Mouse (Mus musculus): ENCODE results near the gene H2-M2. TPM values are rescaled to one million over a fixed set of nuclear protein-coding genes. Genes with fewer than 3 reads are reported as not detected.

H2-M2 gene
- 1.7 TPM for polyA plus RNA-seq (2014; fragmentation: Illumina TruSeq; extraction: RNeasy Lipid Tissue Mini Kit (QIAGEN cat#74804))

DNA sequence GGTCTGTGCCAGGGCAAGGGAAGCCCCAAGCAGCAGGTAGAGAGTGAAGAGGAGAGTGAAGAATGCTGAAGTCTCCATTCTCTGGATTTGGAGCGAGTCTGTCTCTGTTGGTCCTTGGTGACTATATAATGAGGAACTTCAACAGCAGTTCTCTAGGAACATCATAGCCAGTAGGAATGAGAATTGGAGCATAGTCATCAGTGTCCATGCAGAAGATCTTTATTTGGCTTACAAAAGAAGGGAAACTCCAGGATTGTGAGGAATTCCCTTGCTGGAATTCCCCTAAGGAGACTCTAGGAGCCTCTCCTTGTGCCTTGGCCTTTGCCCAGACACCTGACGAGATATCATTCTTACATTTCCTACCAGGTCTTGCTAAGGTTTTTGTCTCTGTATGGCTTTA is at the start of gene H2-M2:
Gene H2-M2, minus strand, starts transcription at position 101 of the 400 bp plus-strand sequence.

DNA sequence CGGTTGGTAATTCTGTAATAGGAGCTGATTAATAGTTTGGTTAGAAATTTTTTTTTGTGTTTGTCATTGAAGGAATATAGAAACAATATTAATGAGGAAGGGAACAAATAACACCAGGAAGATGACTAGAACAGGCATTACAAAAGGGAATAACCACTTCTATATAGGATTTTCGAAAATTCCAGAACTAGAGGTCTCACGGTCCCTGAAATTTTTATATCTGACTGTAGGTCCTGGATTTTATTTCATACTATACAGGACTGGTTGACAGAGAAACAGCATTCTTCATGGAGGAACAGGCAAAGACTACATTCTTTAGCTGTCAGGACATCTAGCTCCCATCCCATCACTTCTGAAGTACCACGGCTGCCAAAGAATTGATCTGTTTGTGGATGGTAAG is 24.4 kb upstream of the H2-M2 start, which contains the start of gene Olfr111:
Gene Olfr111, plus strand, starts transcription at position 301 of the 400 bp plus-strand sequence.

DNA sequence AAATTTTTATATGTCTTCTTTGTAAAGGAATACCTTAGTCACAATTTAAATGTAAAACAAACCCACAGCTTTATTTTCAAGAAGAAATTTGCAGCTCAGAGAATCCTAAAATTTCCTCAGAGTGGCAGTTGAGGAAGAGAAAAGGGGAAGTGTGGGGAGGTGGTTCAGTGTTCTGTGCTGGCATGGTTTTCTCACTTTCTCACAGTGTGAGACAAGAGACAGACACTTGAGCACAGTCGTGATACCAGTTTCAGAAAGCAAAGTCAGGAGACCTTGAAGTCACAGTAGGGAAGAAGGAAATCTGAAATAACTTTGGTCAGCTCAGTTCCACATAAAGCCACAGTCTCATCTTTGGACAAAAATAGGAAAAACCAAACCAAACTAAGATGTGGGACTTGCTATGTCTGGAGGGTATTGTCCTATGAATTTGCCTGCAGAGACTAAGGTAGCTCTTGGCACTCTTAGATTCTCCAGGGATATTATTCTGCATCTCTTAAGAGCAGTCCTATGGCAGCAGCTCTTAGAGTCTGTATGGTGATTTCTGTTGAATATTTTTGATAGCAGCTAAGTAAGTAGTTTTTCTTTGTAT is 8.7 kb upstream of the H2-M2 start, which contains the start of gene Olfr110:
Gene Olfr110, plus strand, starts transcription at position 539 of the 589 bp plus-strand sequence.

DNA sequence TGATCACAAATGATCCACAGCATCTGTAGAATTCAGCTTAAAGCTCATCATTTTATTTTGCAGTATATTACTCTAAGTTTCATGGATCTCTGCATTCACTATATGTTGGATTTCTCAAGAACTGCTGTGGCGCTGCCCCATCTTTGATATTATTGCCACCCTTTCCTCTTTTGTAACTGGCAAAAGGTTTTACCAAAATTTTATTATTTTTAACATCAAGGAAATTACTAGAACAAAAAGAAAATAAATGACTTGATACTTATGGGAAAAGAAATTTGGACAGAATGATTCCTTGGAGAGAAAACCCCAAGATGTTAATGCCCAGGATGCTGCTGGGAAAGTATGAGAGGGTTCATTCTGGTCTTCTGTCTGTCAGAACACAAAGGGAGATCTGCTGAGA is 24.7 kb downstream of the H2-M2 start, which contains the start of gene Olfr109:
Gene Olfr109, plus strand, starts transcription at position 301 of the 400 bp plus-strand sequence.

DNA sequence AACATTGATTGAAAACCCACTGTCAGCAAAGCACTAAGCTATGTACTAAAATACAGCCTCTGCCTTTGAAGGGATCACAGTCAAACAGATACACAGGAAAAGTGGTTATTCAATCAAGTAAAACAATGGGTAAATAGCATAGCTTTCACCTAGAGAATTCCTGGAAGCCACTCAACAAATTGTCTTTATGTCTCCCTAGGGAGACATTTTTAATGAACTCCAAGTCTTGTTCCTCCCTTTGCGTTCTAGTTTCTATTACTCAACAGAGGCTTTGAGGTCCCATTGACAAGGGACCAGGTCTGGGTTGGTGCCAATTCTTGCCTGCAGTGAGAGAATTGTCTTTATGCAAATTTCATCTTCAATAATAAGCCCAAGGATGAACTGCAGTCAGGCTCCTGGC is 38.2 kb downstream of the H2-M2 start, which contains the start of gene Olfr108:
Gene Olfr108, plus strand, starts transcription at position 301 of the 400 bp plus-strand sequence.

Other genes starting within 250 kb of the H2-M2 start
- not detected for gene Olfr97, start 246.2 kb downstream of the H2-M2 start, polyA plus RNA-seq (2014; fragmentation: Illumina TruSeq; extraction: RNeasy Lipid Tissue Mini Kit (QIAGEN cat#74804))
- gene Olfr98, start 219.8 kb downstream of the H2-M2 start, polyA plus RNA-seq (2014; fragmentation: Illumina TruSeq; extraction: RNeasy Lipid Tissue Mini Kit (QIAGEN cat#74804)): not detected
- gene H2-M3, start 213.3 kb downstream of the H2-M2 start, polyA plus RNA-seq (2014; fragmentation: Illumina TruSeq; extraction: RNeasy Lipid Tissue Mini Kit (QIAGEN cat#74804)): 3.9 TPM
- gene Olfr99, start 200.1 kb downstream of the H2-M2 start, polyA plus RNA-seq (2014; fragmentation: Illumina TruSeq; extraction: RNeasy Lipid Tissue Mini Kit (QIAGEN cat#74804)): not detected
- not detected for gene Olfr101, start 179.2 kb downstream of the H2-M2 start, polyA plus RNA-seq (2014; fragmentation: Illumina TruSeq; extraction: RNeasy Lipid Tissue Mini Kit (QIAGEN cat#74804))
- gene Olfr102, start 166.5 kb downstream of the H2-M2 start, polyA plus RNA-seq (2014; fragmentation: Illumina TruSeq; extraction: RNeasy Lipid Tissue Mini Kit (QIAGEN cat#74804)): not detected
- gene Olfr103, start 143.9 kb downstream of the H2-M2 start, polyA plus RNA-seq (2014; fragmentation: Illumina TruSeq; extraction: RNeasy Lipid Tissue Mini Kit (QIAGEN cat#74804)): not detected
- gene Olfr104-ps, start 124.0 kb downstream of the H2-M2 start, polyA plus RNA-seq (2014; fragmentation: Illumina TruSeq; extraction: RNeasy Lipid Tissue Mini Kit (QIAGEN cat#74804)): not detected
- gene Olfr105-ps, start 104.5 kb downstream of the H2-M2 start, polyA plus RNA-seq (2014; fragmentation: Illumina TruSeq; extraction: RNeasy Lipid Tissue Mini Kit (QIAGEN cat#74804)): not detected
- gene Olfr106-ps, start 93.2 kb downstream of the H2-M2 start, polyA plus RNA-seq (2014; fragmentation: Illumina TruSeq; extraction: RNeasy Lipid Tissue Mini Kit (QIAGEN cat#74804)): not detected
- gene Olfr107, start 84.3 kb downstream of the H2-M2 start, polyA plus RNA-seq (2014; fragmentation: Illumina TruSeq; extraction: RNeasy Lipid Tissue Mini Kit (QIAGEN cat#74804)): not detected
- not detected for gene Olfr108, start 38.1 kb downstream of the H2-M2 start, polyA plus RNA-seq (2014; fragmentation: Illumina TruSeq; extraction: RNeasy Lipid Tissue Mini Kit (QIAGEN cat#74804))
- gene Olfr109, start 24.6 kb downstream of the H2-M2 start, polyA plus RNA-seq (2014; fragmentation: Illumina TruSeq; extraction: RNeasy Lipid Tissue Mini Kit (QIAGEN cat#74804)): not detected
- not detected for gene Olfr110, start 8.9 kb upstream of the H2-M2 start, polyA plus RNA-seq (2014; fragmentation: Illumina TruSeq; extraction: RNeasy Lipid Tissue Mini Kit (QIAGEN cat#74804))
- 0.34 TPM for gene Olfr111, start 24.5 kb upstream of the H2-M2 start, polyA plus RNA-seq (2014; fragmentation: Illumina TruSeq; extraction: RNeasy Lipid Tissue Mini Kit (QIAGEN cat#74804))
- gene Olfr112, start 85.9 kb upstream of the H2-M2 start, polyA plus RNA-seq (2014; fragmentation: Illumina TruSeq; extraction: RNeasy Lipid Tissue Mini Kit (QIAGEN cat#74804)): not detected
- not detected for gene Olfr113, start 94.1 kb upstream of the H2-M2 start, polyA plus RNA-seq (2014; fragmentation: Illumina TruSeq; extraction: RNeasy Lipid Tissue Mini Kit (QIAGEN cat#74804))
- gene Olfr114, start 109.2 kb upstream of the H2-M2 start, polyA plus RNA-seq (2014; fragmentation: Illumina TruSeq; extraction: RNeasy Lipid Tissue Mini Kit (QIAGEN cat#74804)): not detected
- not detected for gene Olfr115, start 143.6 kb upstream of the H2-M2 start, polyA plus RNA-seq (2014; fragmentation: Illumina TruSeq; extraction: RNeasy Lipid Tissue Mini Kit (QIAGEN cat#74804))
- not detected for gene Olfr116, start 143.6 kb upstream of the H2-M2 start, polyA plus RNA-seq (2014; fragmentation: Illumina TruSeq; extraction: RNeasy Lipid Tissue Mini Kit (QIAGEN cat#74804))
- gene Olfr117, start 180.2 kb upstream of the H2-M2 start, polyA plus RNA-seq (2014; fragmentation: Illumina TruSeq; extraction: RNeasy Lipid Tissue Mini Kit (QIAGEN cat#74804)): not detected
- not detected for gene Olfr118, start 183.4 kb upstream of the H2-M2 start, polyA plus RNA-seq (2014; fragmentation: Illumina TruSeq; extraction: RNeasy Lipid Tissue Mini Kit (QIAGEN cat#74804))
- not detected for gene Olfr119, start 213.0 kb upstream of the H2-M2 start, polyA plus RNA-seq (2014; fragmentation: Illumina TruSeq; extraction: RNeasy Lipid Tissue Mini Kit (QIAGEN cat#74804))
- gene Olfr120, start 238.3 kb upstream of the H2-M2 start, polyA plus RNA-seq (2014; fragmentation: Illumina TruSeq; extraction: RNeasy Lipid Tissue Mini Kit (QIAGEN cat#74804)): not detected

Data from ovary, adult 10 weeks (tissue).